Mouse (Mus musculus) WW6 (cell line): ENCODE results near the gene Lmtk3.

ENCODE experiments used
- DNase-seq: peaks from one replicate; pipeline ENCODE4 v3.0.0-alpha.2; 2013; ENCODE audit warnings: low read depth, low spot score

The Lmtk3 gene

GRCm38 (mm10) chr7:45809276-45810075, 25.9 kb downstream of the Lmtk3 start:
- no peak for DNase-seq

- DNase-seq: no peak
Observed at GRCm38 (mm10) chr7:45812921-45813320, 29.4 kb downstream of the Lmtk3 start.

GRCm38 (mm10) chr7:45813787-45814779, 30.5 kb downstream of the Lmtk3 start, which contains the start of gene Cyth2:
TSS of gene Cyth2 (minus strand) at chr7:45814581.
- peak; percentile 98 for DNase-seq

GRCm38 (mm10) chr7:45814841-45815240, 31.3 kb downstream of the Lmtk3 start:
- DNase-seq: no peak

GRCm38 (mm10) chr7:45815323-45815983, 31.9 kb downstream of the Lmtk3 start:
- no peak for DNase-seq

- DNase-seq: no peak
Observed at GRCm38 (mm10) chr7:45815984-45816351, 32.4 kb downstream of the Lmtk3 start.

- no peak for DNase-seq
Observed at GRCm38 (mm10) chr7:45819843-45820242, 36.3 kb downstream of the Lmtk3 start.

GRCm38 (mm10) chr7:45820913-45821312, 37.4 kb downstream of the Lmtk3 start:
- DNase-seq: no peak

- DNase-seq: no peak
Observed at GRCm38 (mm10) chr7:45824598-45824997, 41.1 kb downstream of the Lmtk3 start, which contains the start of gene Kcnj14. TSS of gene Kcnj14 (minus strand) at chr7:45824782.

GRCm38 (mm10) chr7:45826631-45827030, 43.1 kb downstream of the Lmtk3 start:
- DNase-seq: no peak

- DNase-seq: peak; percentile 84
Observed at GRCm38 (mm10) chr7:45830427-45831127, 47.0 kb downstream of the Lmtk3 start, which contains the start of gene Grwd1. TSS of gene Grwd1 (minus strand) at chr7:45830944.

GRCm38 (mm10) chr7:45831128-45831525, 47.6 kb downstream of the Lmtk3 start:
- no peak for DNase-seq

GRCm38 (mm10) chr7:45832428-45832827, 48.9 kb downstream of the Lmtk3 start:
- DNase-seq: no peak

- no peak for DNase-seq
Observed at GRCm38 (mm10) chr7:45833148-45833790, 49.7 kb downstream of the Lmtk3 start.

GRCm38 (mm10) chr7:45833924-45834323, 50.4 kb downstream of the Lmtk3 start:
- DNase-seq: no peak

GRCm38 (mm10) chr7:45842950-45843744, 59.6 kb downstream of the Lmtk3 start:
- no peak for DNase-seq

GRCm38 (mm10) chr7:45848447-45849027, 65.0 kb downstream of the Lmtk3 start:
- DNase-seq: no peak

GRCm38 (mm10) chr7:45850661-45851060, 67.1 kb downstream of the Lmtk3 start:
- DNase-seq: no peak

- DNase-seq: no peak
Observed at GRCm38 (mm10) chr7:45853089-45853488, 69.6 kb downstream of the Lmtk3 start.
